Mouse (Mus musculus) lung, embryonic 15.5 days (tissue): Measurements from ENCODE around the gene Ehd2. TPM values are rescaled to one million over a fixed set of nuclear protein-coding genes. Genes with fewer than 3 reads are reported as not detected.

ENCODE experiments used
- ATAC-seq: fragments of 200-750 bp; cut with Nextera tagmentation; 2 replicates; pipeline ENCODE4 v1.8.0; 2017; ENCODE audit warnings: moderate number of reproducible peaks, borderline replicate concordance; ENCODE audit not compliant: low FRiP score, low TSS enrichment; ENCODE audit errors: extremely low read depth
- H3K27ac ChIP-seq: fragments of 300-500 bp; sonication (generic); 2 replicates; pipeline ENCODE4 v1.5.1; 2015; ENCODE audit warnings: moderate library complexity, mild to moderate bottlenecking, inconsistent platforms
- H3K27me3 ChIP-seq: fragments of 300-500 bp; sonication (generic); 2 replicates; pipeline ENCODE4 v1.6.1; 2015; ENCODE audit warnings: inconsistent platforms
- H3K36me3 ChIP-seq: fragments of 300-500 bp; sonication (generic); 2 replicates; pipeline ENCODE4 v1.6.1; 2015; ENCODE audit warnings: inconsistent platforms
- H3K4me1 ChIP-seq: fragments of 300-500 bp; sonication (generic); 2 replicates; pipeline ENCODE4 v1.6.1; 2015; ENCODE audit warnings: inconsistent platforms
- H3K4me2 ChIP-seq: fragments of 300-500 bp; sonication (generic); 2 replicates; pipeline ENCODE4 v1.6.1; 2015; ENCODE audit warnings: inconsistent platforms, mild to moderate bottlenecking, moderate library complexity
- H3K4me3 ChIP-seq: fragments of 300-500 bp; sonication (generic); 2 replicates; pipeline ENCODE4 v1.5.1; 2015; ENCODE audit warnings: mild to moderate bottlenecking, inconsistent platforms
- H3K9ac ChIP-seq: fragments of 300-500 bp; sonication (generic); 2 replicates; pipeline ENCODE4 v1.6.1; 2015; ENCODE audit warnings: inconsistent platforms
- H3K9me3 ChIP-seq: fragments of 300-500 bp; sonication (generic); 2 replicates; pipeline ENCODE4 v1.6.1; 2016; ENCODE audit warnings: inconsistent platforms
- WGBS: fragments of 180-500 bp; shearing (Covaris S2); methylation state at CpG from one replicate; pipeline ENCODE4 v1.1.7; 2015; 5-methylcytosine and 5-hydroxymethylcytosine counted together
- polyA plus RNA-seq: library from polyadenylated mRNA; unstranded; fragments of >200 nt; fragmentation: Nextera tagmentation; extraction: Ambion mirVana; gene quantifications from 2 replicates; pipeline ENCODE4 v1.2.1, GENCODE M21; 2015

Ehd2 gene
- polyA plus RNA-seq, 1 experiment from 2014 or later: 89.9 TPM

- no peak overlapping the region for H3K9ac ChIP-seq
- ATAC-seq: no peak
Measured at GRCm38 (mm10) chr7:16002171-16002570, 34.8 kb upstream of the Ehd2 start.

DNA sequence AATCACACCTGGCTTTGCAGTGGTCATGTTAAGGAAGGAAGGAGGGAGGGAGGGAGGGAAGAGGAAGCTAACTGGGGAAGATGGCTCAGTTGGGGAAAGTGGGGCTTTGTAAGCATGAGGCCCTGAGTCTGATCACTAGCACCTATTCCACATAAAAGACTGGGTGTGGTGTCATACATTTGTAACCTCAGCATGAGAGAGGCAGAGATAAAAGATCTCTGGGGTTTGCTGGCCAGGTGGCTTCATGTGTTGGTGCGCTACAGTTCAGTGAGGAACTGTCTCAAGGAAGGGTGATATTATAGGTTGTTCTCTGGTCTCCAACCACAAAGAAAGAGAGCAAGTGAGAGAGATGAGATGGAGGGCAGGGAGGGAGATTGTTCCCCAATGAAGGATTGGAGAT, 34.3 kb upstream of the Ehd2 start:
- WGBS: 95% methylated on average over 1 of the region's 1 CpGs
- H3K36me3 ChIP-seq: peaks cover 16% of the 10 kb centered on the region
- no peak for ATAC-seq
- H3K9me3 ChIP-seq: no peaks in the 10 kb centered on the region
- no peaks in the 10 kb centered on the region for H3K27me3 ChIP-seq
- no peak overlapping the region for H3K27ac ChIP-seq
- no peak overlapping the region for H3K4me3 ChIP-seq
- H3K9ac ChIP-seq: no peak overlapping the region
- H3K4me1 ChIP-seq: peaks cover 4% of the 10 kb centered on the region; the same call in 1 of the 2 replicates
- no peak overlapping the region for H3K4me2 ChIP-seq

More at GRCm38 (mm10) chr7:16002171-16002570, 34.8 kb upstream of the Ehd2 start:
- peaks cover 12% of the 10 kb centered on the region for H3K36me3 ChIP-seq
- no peak overlapping the region for H3K4me2 ChIP-seq
- H3K27me3 ChIP-seq: no peaks in the 10 kb centered on the region
- WGBS: 79% methylated on average over 5 of the region's 5 CpGs
- H3K4me1 ChIP-seq: peaks cover 4% of the 10 kb centered on the region; the same call in 1 of the 2 replicates
- H3K9me3 ChIP-seq: no peaks in the 10 kb centered on the region
- H3K4me3 ChIP-seq: no peak overlapping the region
- H3K27ac ChIP-seq: no peak overlapping the region

DNA sequence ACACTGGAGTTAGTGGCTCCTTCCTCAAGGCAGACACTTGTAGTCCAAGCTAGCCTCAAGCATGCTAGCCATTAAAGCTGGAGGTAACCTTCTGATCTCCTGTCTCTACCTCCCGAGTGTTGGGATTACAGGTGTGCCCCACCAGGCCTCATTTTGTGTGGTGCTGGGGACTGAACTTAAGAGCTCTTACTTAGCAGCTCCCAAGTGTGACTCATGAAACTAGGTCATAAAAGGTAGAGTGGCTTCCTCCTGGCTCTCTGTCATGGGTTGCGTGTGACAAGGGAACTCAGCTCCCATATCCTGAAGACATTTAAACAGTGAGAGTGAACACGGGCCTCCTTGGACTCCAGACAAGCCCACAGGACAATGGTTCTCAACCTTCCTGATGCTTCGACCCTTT, 26.4 kb upstream of the Ehd2 start:
- no peaks in the 10 kb centered on the region for H3K9me3 ChIP-seq
- no peaks in the 10 kb centered on the region for H3K27me3 ChIP-seq
- ATAC-seq: no peak
- peaks cover 61% of the 10 kb centered on the region for H3K36me3 ChIP-seq
- no peak overlapping the region for H3K9ac ChIP-seq
- no peak overlapping the region for H3K4me2 ChIP-seq
- no peak overlapping the region for H3K4me3 ChIP-seq
- H3K27ac ChIP-seq: no peak overlapping the region
- WGBS: 85% methylated on average over 4 of the region's 4 CpGs
- H3K4me1 ChIP-seq: no peaks in the 10 kb centered on the region

DNA sequence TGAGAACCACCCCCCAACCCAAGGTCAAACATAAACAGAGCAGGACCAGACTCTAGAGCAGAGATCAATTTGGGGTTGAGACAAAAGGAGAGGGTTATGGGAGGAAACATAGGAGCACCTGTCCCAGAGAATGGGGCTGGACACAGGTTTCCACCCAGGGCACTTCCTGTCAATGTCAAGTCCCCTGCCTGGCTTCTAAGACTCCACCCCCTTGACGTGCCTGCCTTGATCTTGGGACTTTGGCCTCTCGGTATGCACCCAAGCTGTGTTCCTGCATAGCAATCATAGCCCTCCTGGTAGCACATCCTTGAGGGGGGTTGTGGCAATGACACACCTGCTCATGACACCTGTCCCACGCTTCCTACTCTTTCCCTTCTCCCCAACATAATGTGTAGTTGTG, 25.8 kb upstream of the Ehd2 start:
- ATAC-seq: no peak
- H3K36me3 ChIP-seq: peaks cover 68% of the 10 kb centered on the region
- H3K9ac ChIP-seq: no peak overlapping the region
- WGBS: 81% methylated on average over 3 of the region's 3 CpGs
- no peak overlapping the region for H3K4me2 ChIP-seq
- no peaks in the 10 kb centered on the region for H3K4me1 ChIP-seq
- H3K27me3 ChIP-seq: no peaks in the 10 kb centered on the region
- no peaks in the 10 kb centered on the region for H3K9me3 ChIP-seq
- H3K4me3 ChIP-seq: no peak overlapping the region
- no peak overlapping the region for H3K27ac ChIP-seq

GRCm38 (mm10) chr7:15991764-15992163, 24.4 kb upstream of the Ehd2 start:
- Histone ChIP-seq H3K4me2 (no peak overlapping the region), H3K9ac (no peak overlapping the region), H3K36me3 (peaks cover 69% of the 10 kb centered on the region), H3K4me3 (no peak overlapping the region), H3K27ac (no peak overlapping the region), H3K4me1 (no peaks in the 10 kb centered on the region), H3K9me3 (no peaks in the 10 kb centered on the region), H3K27me3 (no peaks in the 10 kb centered on the region)
- 91% methylated on average over 3 of the region's 3 CpGs for WGBS
- ATAC-seq: no peak

GRCm38 (mm10) chr7:15987661-15988356, 20.4 kb upstream of the Ehd2 start:
- H3K27ac ChIP-seq: no peak overlapping the region
- H3K27me3 ChIP-seq: no peaks in the 10 kb centered on the region
- no peaks in the 10 kb centered on the region for H3K9me3 ChIP-seq
- 0 out of 2 replicates have a peak, but pooled peaks have one; percentile 40 for ATAC-seq
- H3K4me2 ChIP-seq: no peak overlapping the region
- H3K4me1 ChIP-seq: no peaks in the 10 kb centered on the region
- H3K4me3 ChIP-seq: no peak overlapping the region
- no peak overlapping the region for H3K9ac ChIP-seq
- peaks cover 61% of the 10 kb centered on the region for H3K36me3 ChIP-seq
- WGBS: 87% methylated on average over 16 of the region's 16 CpGs

GRCm38 (mm10) chr7:15982729-15983407, 15.5 kb upstream of the Ehd2 start:
- H3K27ac ChIP-seq: no peak overlapping the region
- no peaks in the 10 kb centered on the region for H3K9me3 ChIP-seq
- H3K27me3 ChIP-seq: no peaks in the 10 kb centered on the region
- no peak overlapping the region for H3K4me3 ChIP-seq
- 36% methylated on average over 4 of the region's 4 CpGs for WGBS
- peaks cover 39% of the 10 kb centered on the region for H3K36me3 ChIP-seq
- ATAC-seq: no peak
- no peaks in the 10 kb centered on the region for H3K4me1 ChIP-seq
- no peak overlapping the region for H3K9ac ChIP-seq
- no peak overlapping the region for H3K4me2 ChIP-seq

DNA sequence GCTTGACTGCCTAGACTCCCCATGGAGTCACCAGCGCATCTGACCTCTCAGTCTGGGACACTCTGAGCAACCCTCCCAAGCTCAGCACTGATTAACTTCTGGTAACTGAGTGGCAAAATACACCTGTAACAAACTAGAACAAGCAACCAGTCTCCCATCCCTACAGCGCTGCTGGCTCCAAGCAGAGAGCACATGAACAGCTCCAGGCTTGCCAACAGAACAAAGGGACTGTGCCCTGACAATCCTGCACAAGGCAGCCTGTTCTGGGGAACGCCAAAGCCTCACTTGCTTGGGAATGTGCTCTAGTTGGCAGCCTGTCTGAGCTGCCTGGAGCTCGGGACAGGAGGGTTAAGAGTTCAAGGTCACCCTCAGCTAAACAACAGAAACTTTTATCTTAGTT, 14.2 kb upstream of the Ehd2 start:
- WGBS: 72% methylated on average over 4 of the region's 4 CpGs

DNA sequence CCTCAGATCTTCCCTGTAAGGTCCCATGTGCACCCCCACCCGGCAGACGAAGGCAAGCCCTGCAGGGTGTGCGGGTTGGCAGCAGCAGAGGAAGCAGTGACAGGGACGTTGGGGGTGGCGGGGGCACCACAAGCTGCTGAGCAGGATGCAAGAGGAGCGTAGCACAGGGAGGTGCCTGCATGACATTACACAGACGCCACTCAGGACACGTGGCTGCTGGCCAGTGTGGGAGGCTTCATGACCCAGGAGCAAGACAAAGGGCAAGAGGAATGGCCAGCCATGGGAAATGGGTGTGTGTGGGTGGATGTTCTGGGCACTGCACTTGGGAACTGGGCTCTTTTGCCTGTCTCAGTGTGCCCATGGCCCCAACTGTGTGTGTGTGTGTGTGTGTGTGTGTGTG, 12.9 kb upstream of the Ehd2 start:
- no peak for ATAC-seq
- no peaks in the 10 kb centered on the region for H3K4me1 ChIP-seq
- no peaks in the 10 kb centered on the region for H3K27me3 ChIP-seq
- no peaks in the 10 kb centered on the region for H3K9me3 ChIP-seq
- no peak overlapping the region for H3K4me2 ChIP-seq
- 80% methylated on average over 8 of the region's 8 CpGs for WGBS
- H3K36me3 ChIP-seq: peaks cover 33% of the 10 kb centered on the region
- H3K27ac ChIP-seq: no peak overlapping the region
- no peak overlapping the region for H3K9ac ChIP-seq
- H3K4me3 ChIP-seq: no peak overlapping the region

More for the DNA sequence above, 14.2 kb upstream of the Ehd2 start:
- Histone ChIP-seq H3K4me3 (no peak overlapping the region), H3K27me3 (no peaks in the 10 kb centered on the region), H3K36me3 (peaks cover 33% of the 10 kb centered on the region), H3K9ac (no peak overlapping the region), H3K27ac (no peak overlapping the region), H3K4me2 (no peak overlapping the region), H3K4me1 (no peaks in the 10 kb centered on the region), H3K9me3 (no peaks in the 10 kb centered on the region)
- ATAC-seq: no peak

- no peaks in the 10 kb centered on the region for H3K27me3 ChIP-seq
- H3K9ac ChIP-seq: no peak overlapping the region
- WGBS: 80% methylated on average over 4 of the region's 4 CpGs
- H3K4me2 ChIP-seq: no peak overlapping the region
- peaks cover 61% of the 10 kb centered on the region for H3K36me3 ChIP-seq
- ATAC-seq: no peak
- no peak overlapping the region for H3K4me3 ChIP-seq
- H3K27ac ChIP-seq: no peak overlapping the region
- H3K4me1 ChIP-seq: no peaks in the 10 kb centered on the region
- H3K9me3 ChIP-seq: no peaks in the 10 kb centered on the region
Measured at GRCm38 (mm10) chr7:15975904-15976303, 8.5 kb upstream of the Ehd2 start.

- Histone ChIP-seq H3K27me3 (no peaks in the 10 kb centered on the region), H3K9me3 (no peaks in the 10 kb centered on the region), H3K4me3 (no peak overlapping the region), H3K36me3 (peaks cover 62% of the 10 kb centered on the region), H3K27ac (no peak overlapping the region), H3K4me1 (no peaks in the 10 kb centered on the region), H3K4me2 (no peak overlapping the region), H3K9ac (no peak overlapping the region)
- 90% methylated on average over 10 of the region's 10 CpGs for WGBS
- ATAC-seq: no peak
Measured at GRCm38 (mm10) chr7:15975451-15975850, 8.1 kb upstream of the Ehd2 start.

GRCm38 (mm10) chr7:15974712-15975111, 7.3 kb upstream of the Ehd2 start:
- 53% methylated on average over 5 of the region's 5 CpGs for WGBS
- ATAC-seq: no peak
- peaks cover 66% of the 10 kb centered on the region for H3K36me3 ChIP-seq

More at GRCm38 (mm10) chr7:15974712-15975111, 7.3 kb upstream of the Ehd2 start:
- Histone ChIP-seq H3K4me3 (no peak overlapping the region), H3K27me3 (no peaks in the 10 kb centered on the region), H3K27ac (no peak overlapping the region), H3K4me2 (no peak overlapping the region), H3K9ac (no peak overlapping the region), H3K9me3 (no peaks in the 10 kb centered on the region), H3K4me1 (no peaks in the 10 kb centered on the region)
